Mouse (Mus musculus): ENCODE results near the gene Lhfp.
"Not testable (repeated sequence)": the region's sequence is repeated elsewhere in the genome, so short reads cannot be mapped to it uniquely, and the experiment has no call there.

Lhfp gene

GRCm38 (mm10) chr3:53100210-53100609, 58.9 kb downstream of the Lhfp start:
- no peak for DNase-seq (ENCODE audit: low spot score)

- DNase-seq (ENCODE audit: low spot score) = no peak
These were observed 59.5 kb downstream of the Lhfp start for GRCm38 (mm10) chr3:53100803-53101202.

GRCm38 (mm10) chr3:53101711-53102110, 60.4 kb downstream of the Lhfp start:
- DNase-seq (ENCODE audit: low spot score) = no peak

GRCm38 (mm10) chr3:53102131-53102756, 60.9 kb downstream of the Lhfp start:
- peak; percentile 15 for DNase-seq (ENCODE audit: low spot score)

GRCm38 (mm10) chr3:53102757-53103153, 61.4 kb downstream of the Lhfp start:
- DNase-seq (ENCODE audit: low spot score) = no peak

GRCm38 (mm10) chr3:53108594-53109373, 67.5 kb downstream of the Lhfp start:
- no peak for DNase-seq (ENCODE audit: low spot score)

GRCm38 (mm10) chr3:53109879-53110278, 68.6 kb downstream of the Lhfp start:
- DNase-seq (ENCODE audit: low spot score) = no peak

GRCm38 (mm10) chr3:53112048-53112447, 70.7 kb downstream of the Lhfp start:
- no peak for DNase-seq (ENCODE audit: low spot score)

GRCm38 (mm10) chr3:53118755-53119154, 77.4 kb downstream of the Lhfp start:
- not testable (repeated sequence) for DNase-seq (ENCODE audit: low spot score)

- no peak for DNase-seq (ENCODE audit: low spot score)
These were observed 78.7 kb downstream of the Lhfp start for GRCm38 (mm10) chr3:53119978-53120377.

- no peak for DNase-seq (ENCODE audit: low spot score)
These were observed 84.2 kb downstream of the Lhfp start for GRCm38 (mm10) chr3:53125495-53125894.

GRCm38 (mm10) chr3:53138785-53139184, 97.5 kb downstream of the Lhfp start:
- DNase-seq (ENCODE audit: low spot score) = peak; percentile 6

- no peak for DNase-seq (ENCODE audit: low spot score)
These were observed 97.9 kb downstream of the Lhfp start for GRCm38 (mm10) chr3:53139205-53139604.

GRCm38 (mm10) chr3:53139642-53140041, 98.3 kb downstream of the Lhfp start:
- DNase-seq (ENCODE audit: low spot score) = no peak

- no peak for DNase-seq (ENCODE audit: low spot score)
These were observed 101.2 kb downstream of the Lhfp start for GRCm38 (mm10) chr3:53142528-53142927.

- DNase-seq (ENCODE audit: low spot score) = no peak
These were observed 104.2 kb downstream of the Lhfp start for GRCm38 (mm10) chr3:53145526-53145925.

GRCm38 (mm10) chr3:53145946-53146345, 104.6 kb downstream of the Lhfp start:
- DNase-seq (ENCODE audit: low spot score) = no peak

GRCm38 (mm10) chr3:53147001-53147400, 105.7 kb downstream of the Lhfp start:
- no peak for DNase-seq (ENCODE audit: low spot score)

GRCm38 (mm10) chr3:53148751-53149150, 107.4 kb downstream of the Lhfp start:
- DNase-seq (ENCODE audit: low spot score) = no peak

GRCm38 (mm10) chr3:53149625-53150320, 108.4 kb downstream of the Lhfp start:
- no peak for DNase-seq (ENCODE audit: low spot score)

- peak; percentile 15 for DNase-seq (ENCODE audit: low spot score)
These were observed 109.8 kb downstream of the Lhfp start for GRCm38 (mm10) chr3:53151081-53151480.

- DNase-seq (ENCODE audit: low spot score) = no peak
These were observed 110.3 kb downstream of the Lhfp start for GRCm38 (mm10) chr3:53151607-53152006.

- DNase-seq (ENCODE audit: low spot score) = no peak
These were observed 120.6 kb downstream of the Lhfp start for GRCm38 (mm10) chr3:53161963-53162362.

Measured in adipocyte (in vitro differentiated cells).